Mouse (Mus musculus): ENCODE results near the gene Slc15a3. TPM values are rescaled to one million over a fixed set of nuclear protein-coding genes. Genes with fewer than 3 reads are reported as not detected.

Gene Slc15a3
- polyA plus RNA-seq, 1 experiment = 42.0 TPM

DNA sequence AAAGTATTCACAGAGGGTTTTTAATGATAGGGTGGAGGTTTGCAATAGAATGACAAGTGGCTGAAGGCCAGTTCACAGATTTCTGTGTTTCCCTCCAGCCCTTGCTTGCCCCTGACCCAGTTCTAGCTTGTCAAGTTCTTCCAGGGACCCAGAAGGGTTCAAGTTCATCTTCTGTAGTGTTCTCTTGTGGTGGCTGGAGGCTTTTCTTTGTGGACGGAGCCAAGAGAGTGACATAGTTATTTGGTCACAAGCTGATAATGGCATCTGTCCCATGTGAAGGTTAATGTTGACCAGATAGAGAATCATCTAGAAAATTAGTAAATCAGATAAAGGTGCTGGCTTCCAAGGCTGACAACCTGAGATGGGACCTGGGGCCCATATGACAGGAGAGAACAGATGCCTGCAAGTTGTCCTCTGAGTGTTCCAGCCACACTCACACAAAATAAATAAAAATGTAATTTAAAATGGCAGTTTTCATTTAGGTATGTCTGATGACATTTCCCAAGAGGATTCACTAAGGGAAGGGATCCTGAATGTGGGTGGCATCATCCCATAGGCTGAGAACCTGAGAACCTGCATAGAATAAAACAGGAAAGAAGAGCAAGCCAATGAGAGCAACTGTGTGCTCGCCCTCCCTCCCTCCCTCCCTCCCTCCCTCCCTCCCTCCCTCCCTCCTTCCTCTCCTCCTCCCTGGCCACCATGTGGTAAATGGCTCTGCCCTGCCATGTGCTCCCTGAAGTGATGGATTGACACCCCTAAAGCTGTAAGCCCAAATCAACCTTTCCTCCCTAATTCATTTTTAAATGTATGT is 34.5 kb upstream of the Slc15a3 start:
- WGBS = 80% methylated on average over 2 of the region's 2 CpGs
- Histone ChIP-seq H3K4me3 (replicated peaks; ENCODE audit: extremely low read depth, low read depth, low read length) (no peak overlapping the region), H3K4me1 (ENCODE audit: control insufficient read depth, insufficient read depth, low read length) (no peaks in the 10 kb centered on the region)
- TF ChIP-seq POLR2A (IDR thresholded peaks at IDR 0.05; ENCODE audit: borderline replicate concordance, extremely low read depth, low read depth, low read length) (no peak), CTCF (IDR thresholded peaks at IDR 0.05; ENCODE audit: insufficient read depth, low read length) (no peak)
- DNase-seq = no peak

DNA sequence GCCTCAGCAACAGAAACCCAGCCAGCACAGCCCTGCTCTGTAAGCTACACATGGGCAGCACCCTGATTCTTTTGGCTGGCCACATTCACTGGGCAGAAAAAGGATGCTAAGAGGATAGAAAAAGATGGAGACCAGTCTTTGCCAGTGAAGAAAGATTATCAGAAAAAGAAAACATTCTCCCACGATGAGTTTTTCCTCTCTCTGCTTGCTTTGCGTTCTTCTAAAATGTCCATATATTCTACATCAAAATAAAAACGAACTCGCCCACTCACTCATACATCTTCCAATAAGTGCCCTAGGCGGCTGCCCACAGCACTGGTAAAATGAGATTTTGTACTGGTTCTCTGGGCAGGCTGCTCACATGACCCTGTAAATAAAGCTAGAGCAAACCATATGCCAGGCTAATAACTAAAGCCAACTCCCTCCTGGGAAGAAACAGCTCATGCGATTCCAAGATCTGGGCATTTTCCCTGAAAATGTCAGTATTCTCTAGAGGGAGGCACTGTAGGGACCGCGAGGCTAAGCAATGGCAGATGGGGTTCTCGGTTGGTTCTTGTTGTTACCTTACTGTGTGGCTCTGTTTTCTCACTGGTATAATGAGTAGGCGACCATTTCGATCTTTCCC is 33.8 kb upstream of the Slc15a3 start:
- H3K4me3 ChIP-seq (replicated peaks; ENCODE audit: extremely low read depth, low read depth, low read length) = no peak overlapping the region
- no peak for DNase-seq
- WGBS = 89% methylated on average over 11 of the region's 11 CpGs
- TF ChIP-seq POLR2A (IDR thresholded peaks at IDR 0.05; ENCODE audit: borderline replicate concordance, extremely low read depth, low read depth, low read length) (no peak), CTCF (IDR thresholded peaks at IDR 0.05; ENCODE audit: insufficient read depth, low read length) (no peak)
- no peaks in the 10 kb centered on the region for H3K4me1 ChIP-seq (ENCODE audit: control insufficient read depth, insufficient read depth, low read length)

DNA sequence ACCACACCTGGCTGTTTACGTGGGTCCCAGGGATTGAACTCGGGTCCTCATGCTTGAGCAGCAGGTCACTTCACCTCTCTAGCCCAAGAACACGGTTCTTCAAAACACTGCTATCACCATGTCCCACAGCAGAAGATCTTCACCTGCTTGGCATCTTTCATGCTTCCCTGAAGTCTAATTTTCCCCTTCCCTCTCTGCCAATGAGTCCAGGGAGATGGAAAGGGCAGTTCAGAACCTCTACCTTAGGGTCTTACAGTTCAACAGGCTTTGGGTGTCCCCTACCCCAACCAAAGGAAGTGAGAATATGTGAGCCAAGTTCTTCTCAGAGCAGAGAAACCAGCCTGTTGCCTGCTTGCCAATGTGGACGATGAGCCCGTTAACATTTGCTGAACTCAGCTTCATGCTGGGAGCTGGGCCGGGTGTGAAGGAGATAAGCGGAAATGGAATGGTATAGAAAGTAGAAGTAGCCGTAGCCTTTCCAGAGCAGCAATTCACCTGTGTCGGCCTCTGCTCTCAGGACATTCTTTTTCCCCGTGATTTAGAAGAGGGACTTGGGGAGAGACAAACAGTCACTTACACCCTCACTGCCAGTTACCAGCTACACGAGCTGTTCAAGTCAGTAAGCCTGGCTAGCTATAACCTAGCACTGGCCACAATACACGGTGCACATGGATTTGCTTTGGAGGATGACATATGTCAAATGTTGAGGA is 30.8 kb upstream of the Slc15a3 start:
- WGBS = 77% methylated on average over 12 of the region's 12 CpGs

DNA sequence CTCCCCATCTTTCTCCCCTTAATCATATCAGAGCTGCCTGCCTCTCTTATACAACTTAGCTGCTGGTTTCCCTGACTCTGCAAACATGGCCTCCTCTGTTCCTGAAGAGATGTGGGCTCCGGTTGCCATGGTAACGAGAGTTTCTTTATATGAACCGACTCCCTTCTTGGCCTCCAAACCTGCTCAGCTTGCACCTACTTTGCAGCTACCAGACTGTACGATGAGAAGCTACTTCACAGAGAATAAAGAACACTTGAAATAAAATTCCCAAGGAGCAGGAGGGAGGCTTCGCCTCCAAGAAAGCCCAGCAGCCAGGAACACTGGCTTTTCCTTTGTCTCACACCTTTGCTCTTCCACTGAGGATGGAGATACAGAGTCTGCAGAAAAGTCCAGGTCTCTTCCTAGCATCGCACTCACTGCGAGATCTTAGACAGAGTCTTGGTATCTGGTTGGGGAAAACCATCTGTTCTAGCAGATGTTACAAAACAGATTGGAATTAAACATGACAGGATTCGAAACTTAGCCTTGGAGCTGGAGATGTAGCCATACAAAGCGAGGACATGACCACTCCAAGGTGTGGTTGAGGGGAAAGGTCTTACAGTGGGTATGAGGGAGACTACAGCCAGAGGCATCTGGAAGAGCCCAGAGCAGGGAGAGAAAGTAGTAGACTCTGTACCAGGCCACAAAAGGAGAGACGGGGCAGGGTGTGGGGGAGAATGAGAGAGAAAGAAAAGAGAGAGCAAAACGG is 29.9 kb upstream of the Slc15a3 start:
- Histone ChIP-seq H3K4me1 (ENCODE audit: control insufficient read depth, insufficient read depth, low read length) (no peaks in the 10 kb centered on the region), H3K4me3 (replicated peaks; ENCODE audit: extremely low read depth, low read depth, low read length) (no peak overlapping the region)
- WGBS = 61% methylated on average over 11 of the region's 11 CpGs
- DNase-seq = no peak
- TF ChIP-seq CTCF (IDR thresholded peaks at IDR 0.05; ENCODE audit: insufficient read depth, low read length) = no peak

More for the DNA sequence above, 30.8 kb upstream of the Slc15a3 start:
- Histone ChIP-seq H3K4me3 (replicated peaks; ENCODE audit: extremely low read depth, low read depth, low read length) (no peak overlapping the region), H3K4me1 (ENCODE audit: control insufficient read depth, insufficient read depth, low read length) (no peaks in the 10 kb centered on the region)
- TF ChIP-seq CTCF (IDR thresholded peaks at IDR 0.05; ENCODE audit: insufficient read depth, low read length) (no peak), POLR2A (IDR thresholded peaks at IDR 0.05; ENCODE audit: borderline replicate concordance, extremely low read depth, low read depth, low read length) (no peak)
- no peak for DNase-seq

DNA sequence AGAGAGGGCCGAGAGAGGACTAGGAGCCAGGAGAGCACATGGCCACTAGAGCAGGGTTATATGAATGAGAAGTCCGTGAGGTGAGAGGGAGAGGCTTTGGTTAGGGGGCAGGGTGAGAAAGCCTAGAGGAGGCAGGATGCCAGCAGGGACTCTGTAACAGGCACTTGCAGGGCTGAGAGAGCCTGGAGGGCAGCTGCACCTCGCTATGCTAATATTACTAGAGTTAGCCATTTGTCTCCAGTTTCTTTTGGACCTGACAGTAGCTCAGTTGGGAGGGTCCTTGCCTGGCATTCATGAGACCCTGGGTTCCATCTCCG is 29.4 kb upstream of the Slc15a3 start:
- H3K4me3 ChIP-seq (replicated peaks; ENCODE audit: extremely low read depth, low read depth, low read length) = no peak overlapping the region
- TF ChIP-seq CTCF (IDR thresholded peaks at IDR 0.05; ENCODE audit: insufficient read depth, low read length) (no peak), POLR2A (IDR thresholded peaks at IDR 0.05; ENCODE audit: borderline replicate concordance, extremely low read depth, low read depth, low read length) (no peak)
- no peaks in the 10 kb centered on the region for H3K4me1 ChIP-seq (ENCODE audit: control insufficient read depth, insufficient read depth, low read length)
- peak; percentile 24 for DNase-seq
- 55% methylated on average over 4 of the region's 4 CpGs for WGBS

DNA sequence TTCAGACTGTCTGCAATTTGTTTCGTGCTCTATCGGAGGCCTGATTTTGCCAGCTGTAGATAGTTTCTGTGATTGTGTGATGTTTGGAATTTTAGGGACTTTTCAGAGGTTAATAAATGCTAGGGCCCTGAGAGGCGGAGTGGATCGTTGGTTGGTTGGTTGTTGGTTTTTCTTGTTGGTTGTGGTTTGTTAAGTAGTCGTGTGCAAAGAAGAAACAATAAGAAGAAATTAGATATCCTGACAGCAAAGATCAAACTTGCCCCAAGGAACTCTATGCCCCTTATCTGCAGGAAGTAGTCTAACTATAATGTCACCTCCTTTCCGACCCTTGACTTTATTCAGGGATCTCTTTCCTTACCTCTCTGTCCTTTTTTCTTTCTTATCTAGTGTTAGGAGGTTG is 28.1 kb upstream of the Slc15a3 start:
- 68% methylated on average over 6 of the region's 6 CpGs for WGBS
- Histone ChIP-seq H3K4me1 (ENCODE audit: control insufficient read depth, insufficient read depth, low read length) (no peaks in the 10 kb centered on the region), H3K4me3 (replicated peaks; ENCODE audit: extremely low read depth, low read depth, low read length) (no peak overlapping the region)
- no peak for DNase-seq
- no peak for TF ChIP-seq POLR2A (IDR thresholded peaks at IDR 0.05; ENCODE audit: borderline replicate concordance, extremely low read depth, low read depth, low read length)
- TF ChIP-seq CTCF (IDR thresholded peaks at IDR 0.05; ENCODE audit: insufficient read depth, low read length) = no peak

DNA sequence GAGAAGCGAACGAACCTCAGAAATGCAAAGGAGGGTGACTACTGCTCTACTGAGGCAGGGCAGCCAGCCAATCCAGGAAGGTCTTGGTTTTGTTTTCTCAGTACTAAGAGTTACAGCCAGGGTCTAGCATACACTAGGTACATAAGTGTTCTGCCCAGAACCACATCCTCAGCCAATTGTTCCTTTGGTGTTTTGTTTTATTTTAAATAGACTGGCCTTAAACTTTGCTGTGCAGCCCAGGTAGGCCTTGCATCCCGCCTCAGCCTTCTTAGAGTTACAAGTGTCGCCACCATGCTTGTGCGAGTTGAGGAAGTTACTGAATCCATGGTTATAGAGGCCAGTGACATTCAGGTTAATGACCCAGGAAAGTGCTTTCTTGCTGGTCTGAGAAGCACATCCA is 26.5 kb upstream of the Slc15a3 start:
- TF ChIP-seq POLR2A (IDR thresholded peaks at IDR 0.05; ENCODE audit: borderline replicate concordance, extremely low read depth, low read depth, low read length) (no peak), CTCF (IDR thresholded peaks at IDR 0.05; ENCODE audit: insufficient read depth, low read length) (no peak)
- 91% methylated on average over 5 of the region's 5 CpGs for WGBS
- no peak for DNase-seq
- no peaks in the 10 kb centered on the region for H3K4me1 ChIP-seq (ENCODE audit: control insufficient read depth, insufficient read depth, low read length)
- H3K4me3 ChIP-seq (replicated peaks; ENCODE audit: extremely low read depth, low read depth, low read length) = no peak overlapping the region

DNA sequence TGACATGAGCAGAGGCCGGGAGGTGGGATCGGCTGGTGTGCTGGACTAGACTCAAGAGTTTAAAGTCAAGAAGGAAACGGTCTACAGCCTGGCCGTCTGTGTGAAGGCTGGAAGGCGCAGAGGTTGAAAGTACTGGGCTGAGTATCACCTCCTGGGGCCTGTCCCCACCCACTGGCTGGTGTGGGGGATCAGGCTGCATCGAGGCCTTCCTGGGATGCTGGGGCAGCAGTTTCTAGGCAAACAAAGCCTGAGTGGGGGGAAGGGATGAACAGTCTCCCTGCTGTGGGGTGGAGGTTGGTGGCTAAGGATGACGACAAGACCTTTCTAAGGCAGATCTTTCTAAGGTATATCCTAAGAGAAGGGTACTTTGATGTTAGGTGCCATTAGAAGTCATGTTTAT is 25.6 kb upstream of the Slc15a3 start:
- Histone ChIP-seq H3K4me1 (ENCODE audit: control insufficient read depth, insufficient read depth, low read length) (no peaks in the 10 kb centered on the region), H3K4me3 (replicated peaks; ENCODE audit: extremely low read depth, low read depth, low read length) (no peak overlapping the region)
- TF ChIP-seq CTCF (IDR thresholded peaks at IDR 0.05; ENCODE audit: insufficient read depth, low read length) = no peak
- TF ChIP-seq POLR2A (IDR thresholded peaks at IDR 0.05; ENCODE audit: borderline replicate concordance, extremely low read depth, low read depth, low read length) = no peak
- WGBS = 66% methylated on average over 7 of the region's 7 CpGs
- DNase-seq = no peak

DNA sequence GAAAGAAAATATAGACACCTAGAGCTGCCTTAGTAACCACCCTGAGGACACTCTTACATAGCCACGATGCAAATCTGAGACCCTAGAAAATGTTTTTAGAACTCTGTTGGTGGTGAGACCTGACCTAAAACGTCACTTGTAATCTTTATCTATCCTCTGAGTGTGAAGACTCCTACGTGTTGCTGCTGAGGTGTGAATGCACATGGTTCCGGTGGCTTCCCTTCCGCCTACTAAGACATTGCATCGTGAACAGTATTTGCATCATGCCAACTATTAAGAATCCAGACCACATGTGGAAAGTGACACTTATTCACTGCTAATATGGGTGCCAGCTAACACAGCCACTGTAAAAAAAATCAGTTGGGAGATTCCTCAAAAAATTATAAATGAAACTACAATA is 23.7 kb upstream of the Slc15a3 start:
- DNase-seq = no peak
- no peak overlapping the region for H3K4me3 ChIP-seq (replicated peaks; ENCODE audit: extremely low read depth, low read depth, low read length)
- no peak for TF ChIP-seq CTCF (IDR thresholded peaks at IDR 0.05; ENCODE audit: insufficient read depth, low read length)
- H3K4me1 ChIP-seq (ENCODE audit: control insufficient read depth, insufficient read depth, low read length) = no peaks in the 10 kb centered on the region
- whole genome bisulfite sequencing = 78% methylated on average over 6 of the region's 6 CpGs
